Mouse (Mus musculus): ENCODE results near the gene Ctsc. TPM values are rescaled to one million over a fixed set of nuclear protein-coding genes. Genes with fewer than 3 reads are reported as not detected.

Ctsc gene
- polyA plus RNA-seq, 1 experiment from 2014 or later: 28.3 TPM

- H3K4me3 ChIP-seq: no peak overlapping the region
- H3K4me1 ChIP-seq: no peaks in the 10 kb centered on the region
- no peak for DNase-seq (ENCODE audit: low spot score)
- no peaks in the 10 kb centered on the region for H3K36me3 ChIP-seq
- H3K27ac ChIP-seq: no peak overlapping the region
- H3K27me3 ChIP-seq (ENCODE audit: insufficient read depth, poor library complexity, severe bottlenecking): no peaks in the 10 kb centered on the region
- 83% methylated on average over 1 of the region's 1 CpGs for WGBS
- H3K9me3 ChIP-seq: no peaks in the 10 kb centered on the region
Observed at GRCm38 (mm10) chr7:88269913-88270312, 8.0 kb upstream of the Ctsc start.

DNA sequence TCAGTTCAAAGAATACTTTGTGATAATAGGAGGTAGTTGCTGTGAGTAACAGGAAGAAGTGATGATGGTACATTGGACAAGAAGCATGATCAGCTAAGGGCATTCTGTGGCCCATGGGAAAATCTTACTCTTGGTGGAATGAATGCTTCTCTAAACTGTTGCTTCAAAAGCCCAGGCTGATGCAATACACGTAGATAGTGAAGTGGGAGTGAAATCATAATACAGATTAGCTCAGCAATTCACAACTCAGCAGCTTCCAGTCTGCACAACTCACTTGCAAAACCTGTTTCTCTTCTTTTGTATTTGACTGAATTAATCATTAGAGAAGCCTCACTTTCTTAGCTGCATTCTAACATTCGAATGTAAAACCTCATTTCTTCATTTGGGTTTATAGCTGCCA, 6.4 kb upstream of the Ctsc start:
- H3K4me1 ChIP-seq: no peaks in the 10 kb centered on the region
- H3K36me3 ChIP-seq: no peaks in the 10 kb centered on the region
- 36% methylated on average over 2 of the region's 2 CpGs for WGBS
- no peak for DNase-seq (ENCODE audit: low spot score)
- no peak overlapping the region for H3K27ac ChIP-seq
- no peaks in the 10 kb centered on the region for H3K9me3 ChIP-seq
- no peaks in the 10 kb centered on the region for H3K27me3 ChIP-seq (ENCODE audit: insufficient read depth, poor library complexity, severe bottlenecking)
- no peak overlapping the region for H3K4me3 ChIP-seq

GRCm38 (mm10) chr7:88276914-88277765, 745 bp upstream of the Ctsc start:
- Histone ChIP-seq H3K27ac (peak overlapping the region; percentile 90), H3K4me3 (peak overlapping the region; percentile 71), H3K27me3 (ENCODE audit: insufficient read depth, poor library complexity, severe bottlenecking) (no peaks in the 10 kb centered on the region), H3K4me1 (0 out of 2 replicates have a peak, but pooled peaks cover 6% of the 10 kb centered on the region), H3K36me3 (no peaks in the 10 kb centered on the region), H3K9me3 (no peaks in the 10 kb centered on the region)
- no peak for DNase-seq (ENCODE audit: low spot score)
- 36% methylated on average over 7 of the region's 7 CpGs for WGBS

GRCm38 (mm10) chr7:88278628-88279196, 827 bp downstream of the Ctsc start:
- H3K36me3 ChIP-seq: no peaks in the 10 kb centered on the region
- H3K4me3 ChIP-seq: peak overlapping the region; percentile 71
- H3K27me3 ChIP-seq (ENCODE audit: insufficient read depth, poor library complexity, severe bottlenecking): no peaks in the 10 kb centered on the region
- WGBS: 24% methylated on average over 8 of the region's 8 CpGs
- 0 out of 2 replicates have a peak, but pooled peaks cover 6% of the 10 kb centered on the region for H3K4me1 ChIP-seq
- no peak for DNase-seq (ENCODE audit: low spot score)
- peak overlapping the region; percentile 90 for H3K27ac ChIP-seq
- no peaks in the 10 kb centered on the region for H3K9me3 ChIP-seq

- no peaks in the 10 kb centered on the region for H3K9me3 ChIP-seq
- H3K27ac ChIP-seq: no peak overlapping the region
- no peak overlapping the region for H3K4me3 ChIP-seq
- DNase-seq (ENCODE audit: low spot score): no peak
- H3K36me3 ChIP-seq: no peaks in the 10 kb centered on the region
- no peaks in the 10 kb centered on the region for H3K4me1 ChIP-seq
- no peaks in the 10 kb centered on the region for H3K27me3 ChIP-seq (ENCODE audit: insufficient read depth, poor library complexity, severe bottlenecking)
- WGBS: 94% methylated on average over 3 of the region's 3 CpGs
Observed at GRCm38 (mm10) chr7:88285276-88285675, 7.4 kb downstream of the Ctsc start.

DNA sequence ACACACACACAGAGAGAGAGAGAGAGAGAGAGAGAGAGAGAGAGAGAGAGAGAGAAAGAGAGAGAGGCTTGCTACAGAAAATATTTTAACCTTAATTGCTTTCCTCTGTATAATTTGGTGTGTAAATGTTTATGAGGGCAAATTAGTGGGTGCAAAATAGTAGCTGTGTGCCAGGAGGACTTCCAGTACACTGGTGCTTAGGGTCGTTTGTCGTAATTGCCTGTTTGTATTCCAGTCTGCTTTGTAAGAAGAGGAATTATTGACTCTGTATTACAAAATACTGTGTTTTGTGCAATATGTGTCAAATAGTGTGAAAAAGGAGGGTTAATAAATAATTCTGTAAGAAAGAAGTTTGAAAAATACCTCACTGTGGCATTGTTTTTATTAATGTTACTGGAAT, 13.2 kb downstream of the Ctsc start:
- H3K4me3 ChIP-seq: no peak overlapping the region
- WGBS: 80% methylated on average over 2 of the region's 2 CpGs
- DNase-seq (ENCODE audit: low spot score): no peak
- H3K9me3 ChIP-seq: no peaks in the 10 kb centered on the region
- H3K27ac ChIP-seq: no peak overlapping the region
- no peaks in the 10 kb centered on the region for H3K36me3 ChIP-seq
- H3K4me1 ChIP-seq: no peaks in the 10 kb centered on the region
- no peaks in the 10 kb centered on the region for H3K27me3 ChIP-seq (ENCODE audit: insufficient read depth, poor library complexity, severe bottlenecking)

DNA sequence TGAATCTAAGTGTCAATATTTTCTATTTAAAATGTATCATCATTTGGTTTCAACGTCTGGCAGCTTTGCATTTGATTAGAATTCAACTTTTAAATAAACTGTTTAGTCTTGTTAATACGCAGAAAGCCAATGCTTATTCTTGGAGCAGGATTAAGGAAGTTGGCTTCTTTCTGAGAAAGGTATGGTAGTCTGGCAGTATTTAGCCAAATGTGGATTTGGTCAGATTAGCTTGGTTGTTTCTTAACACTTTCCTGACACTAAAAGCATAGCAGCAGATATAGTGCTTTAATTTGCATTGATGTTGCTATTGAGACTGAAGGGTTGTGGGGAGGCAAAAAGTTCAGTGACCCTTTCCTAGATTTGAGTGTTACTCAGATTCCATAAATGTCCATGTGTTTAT, 14.2 kb downstream of the Ctsc start:
- H3K27me3 ChIP-seq (ENCODE audit: insufficient read depth, poor library complexity, severe bottlenecking): no peaks in the 10 kb centered on the region
- no peaks in the 10 kb centered on the region for H3K9me3 ChIP-seq
- DNase-seq (ENCODE audit: low spot score): no peak
- H3K4me1 ChIP-seq: no peaks in the 10 kb centered on the region
- no peak overlapping the region for H3K27ac ChIP-seq
- no peak overlapping the region for H3K4me3 ChIP-seq
- no peaks in the 10 kb centered on the region for H3K36me3 ChIP-seq
- WGBS: 84% methylated on average over 2 of the region's 2 CpGs

DNA sequence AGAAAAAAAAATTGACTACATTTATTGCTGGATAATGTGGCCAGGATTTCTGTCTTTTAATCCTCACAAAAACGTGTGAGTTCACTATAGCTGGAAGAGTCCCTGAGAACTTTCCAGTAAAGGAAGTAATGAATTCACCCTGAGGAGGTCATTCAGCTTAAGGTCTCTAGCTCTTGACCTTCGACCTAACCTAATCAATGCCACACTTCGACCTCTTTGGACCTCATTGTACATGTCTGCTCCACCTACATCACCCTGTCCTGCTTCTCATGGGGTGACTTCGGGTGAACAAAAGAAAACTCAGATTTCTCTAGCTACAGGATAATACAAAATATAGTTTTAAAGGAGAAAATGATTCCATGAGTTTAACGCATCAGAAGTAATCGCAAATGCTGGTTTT, 16.0 kb downstream of the Ctsc start:
- 71% methylated on average over 6 of the region's 6 CpGs for WGBS
- Histone ChIP-seq H3K27ac (no peak overlapping the region), H3K27me3 (ENCODE audit: insufficient read depth, poor library complexity, severe bottlenecking) (no peaks in the 10 kb centered on the region), H3K36me3 (no peaks in the 10 kb centered on the region), H3K4me1 (no peaks in the 10 kb centered on the region), H3K4me3 (no peak overlapping the region), H3K9me3 (no peaks in the 10 kb centered on the region)
- no peak for DNase-seq (ENCODE audit: low spot score)

- Histone ChIP-seq H3K27ac (no peak overlapping the region), H3K4me1 (no peaks in the 10 kb centered on the region), H3K9me3 (no peaks in the 10 kb centered on the region), H3K4me3 (no peak overlapping the region), H3K27me3 (ENCODE audit: insufficient read depth, poor library complexity, severe bottlenecking) (no peaks in the 10 kb centered on the region), H3K36me3 (no peaks in the 10 kb centered on the region)
- WGBS: 92% methylated on average over 1 of the region's 1 CpGs
- no peak for DNase-seq (ENCODE audit: low spot score)
Observed at GRCm38 (mm10) chr7:88295989-88296388, 18.1 kb downstream of the Ctsc start.

GRCm38 (mm10) chr7:88296932-88297331, 19.0 kb downstream of the Ctsc start:
- H3K4me1 ChIP-seq: no peaks in the 10 kb centered on the region
- H3K27ac ChIP-seq: no peak overlapping the region
- DNase-seq (ENCODE audit: low spot score): no peak
- no peaks in the 10 kb centered on the region for H3K27me3 ChIP-seq (ENCODE audit: insufficient read depth, poor library complexity, severe bottlenecking)
- no peak overlapping the region for H3K4me3 ChIP-seq
- H3K36me3 ChIP-seq: no peaks in the 10 kb centered on the region
- 78% methylated on average over 6 of the region's 6 CpGs for WGBS
- no peaks in the 10 kb centered on the region for H3K9me3 ChIP-seq

- no peaks in the 10 kb centered on the region for H3K9me3 ChIP-seq
- WGBS: 79% methylated on average over 4 of the region's 4 CpGs
- H3K4me1 ChIP-seq: no peaks in the 10 kb centered on the region
- H3K27ac ChIP-seq: no peak overlapping the region
- no peak for DNase-seq (ENCODE audit: low spot score)
- H3K27me3 ChIP-seq (ENCODE audit: insufficient read depth, poor library complexity, severe bottlenecking): no peaks in the 10 kb centered on the region
- H3K4me3 ChIP-seq: no peak overlapping the region
- H3K36me3 ChIP-seq: peaks cover 6% of the 10 kb centered on the region; the same call in 1 of the 2 replicates
Observed at GRCm38 (mm10) chr7:88305750-88306149, 27.9 kb downstream of the Ctsc start.

GRCm38 (mm10) chr7:88306725-88307124, 28.8 kb downstream of the Ctsc start:
- H3K4me1 ChIP-seq: no peaks in the 10 kb centered on the region
- H3K4me3 ChIP-seq: no peak overlapping the region
- peaks cover 6% of the 10 kb centered on the region; the same call in 1 of the 2 replicates for H3K36me3 ChIP-seq
- WGBS: 85% methylated on average over 3 of the region's 3 CpGs
- no peak for DNase-seq (ENCODE audit: low spot score)
- no peaks in the 10 kb centered on the region for H3K9me3 ChIP-seq
- H3K27ac ChIP-seq: no peak overlapping the region
- no peaks in the 10 kb centered on the region for H3K27me3 ChIP-seq (ENCODE audit: insufficient read depth, poor library complexity, severe bottlenecking)

DNA sequence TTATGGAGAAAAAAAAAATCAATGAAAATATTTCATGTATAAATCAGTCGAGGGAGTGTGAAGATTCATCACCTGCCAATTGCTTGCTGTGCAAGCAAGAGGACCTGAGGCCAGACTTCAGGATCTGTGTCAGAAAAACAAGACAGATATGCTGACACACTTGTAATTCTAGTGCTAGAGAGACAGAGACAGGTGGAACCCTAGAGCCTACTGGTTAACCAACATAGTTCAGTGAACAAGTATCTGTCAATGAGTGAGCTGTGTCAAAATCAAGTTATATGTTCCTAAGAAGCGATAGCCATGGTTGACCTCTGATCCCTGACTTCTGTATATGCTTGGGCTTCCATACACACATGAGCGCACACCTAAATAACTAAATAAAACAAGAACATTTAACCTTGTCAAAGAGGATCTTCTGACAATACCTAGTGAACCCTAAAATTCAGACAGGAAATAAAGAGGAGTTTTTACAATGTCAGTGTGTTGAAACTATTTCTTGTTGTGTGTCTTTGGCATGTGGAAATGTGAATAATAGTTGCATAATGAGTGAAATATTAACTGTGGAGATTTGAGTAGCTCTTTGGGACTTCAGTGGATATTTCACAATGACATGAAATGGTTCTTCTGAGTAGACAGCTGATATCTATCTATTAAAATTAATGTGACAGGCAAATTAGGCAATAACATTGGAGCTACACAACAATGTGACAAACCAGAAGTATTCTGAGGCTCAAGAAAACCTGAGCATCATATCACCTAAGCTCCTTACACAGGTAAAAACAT, 32.7 kb downstream of the Ctsc start:
- 89% methylated on average over 3 of the region's 3 CpGs for WGBS
- H3K4me3 ChIP-seq: no peak overlapping the region
- H3K27me3 ChIP-seq (ENCODE audit: insufficient read depth, poor library complexity, severe bottlenecking): no peaks in the 10 kb centered on the region
- H3K9me3 ChIP-seq: no peaks in the 10 kb centered on the region
- H3K27ac ChIP-seq: no peak overlapping the region
- H3K36me3 ChIP-seq: peaks cover 6% of the 10 kb centered on the region; the same call in 1 of the 2 replicates
- no peak for DNase-seq (ENCODE audit: low spot score)
- no peaks in the 10 kb centered on the region for H3K4me1 ChIP-seq

All from heart, embryonic 10.5 days (tissue).